Mouse (Mus musculus) limb, embryonic 14.5 days (tissue): ENCODE measurements around the gene Grap2. TPM values are rescaled to one million over a fixed set of nuclear protein-coding genes. Genes with fewer than 3 reads are reported as not detected.

ENCODE experiments used
- ATAC-seq: fragments of 200-750 bp; cut with Nextera tagmentation; 2 replicates; pipeline ENCODE4 v1.8.0; 2017; ENCODE audit warnings: low read depth, moderate number of reproducible peaks, moderate TSS enrichment; ENCODE audit not compliant: low FRiP score
- DNase-seq: peaks from one replicate; pipeline ENCODE4 v3.0.0-alpha.2; 2015; ENCODE audit warnings: low spot score
- H3K27ac ChIP-seq: fragments of 300-500 bp; sonication (generic); replicated peaks from 2 replicates; pipeline ENCODE4 v1.5.1; 2014; ENCODE audit warnings: low read depth, mild to moderate bottlenecking, low read length, moderate library complexity, mixed read lengths
- H3K27me3 ChIP-seq: fragments of 300-500 bp; sonication (generic); 2 replicates; pipeline ENCODE4 v1.6.1; 2014; ENCODE audit warnings: low read length, mixed read lengths; ENCODE audit not compliant: control insufficient read depth, insufficient read depth
- H3K36me3 ChIP-seq: fragments of 300-500 bp; sonication (generic); 2 replicates; pipeline ENCODE4 v1.6.1; 2014; ENCODE audit warnings: mild to moderate bottlenecking, low read length, moderate library complexity, mixed read lengths; ENCODE audit not compliant: control insufficient read depth, insufficient read depth
- H3K4me1 ChIP-seq: fragments of 300-500 bp; sonication (generic); 2 replicates; pipeline ENCODE4 v1.6.1; 2014; ENCODE audit warnings: antibody characterized with exemption, low read length, mixed read lengths; ENCODE audit not compliant: control insufficient read depth, insufficient read depth
- H3K4me2 ChIP-seq: fragments of 300-500 bp; sonication (generic); replicated peaks from 2 replicates; pipeline ENCODE4 v1.6.1; 2014; ENCODE audit warnings: low read depth, mild to moderate bottlenecking, low read length, moderate library complexity; ENCODE audit not compliant: severe bottlenecking
- H3K4me3 ChIP-seq: fragments of 300-500 bp; sonication (generic); replicated peaks from 2 replicates; pipeline ENCODE4 v1.5.1; 2014; ENCODE audit warnings: low read length
- H3K9ac ChIP-seq: fragments of 300-500 bp; sonication (generic); 2 replicates; pipeline ENCODE4 v1.6.1; 2014; ENCODE audit warnings: mild to moderate bottlenecking, low read depth, low read length, moderate library complexity; ENCODE audit not compliant: severe bottlenecking
- H3K9me3 ChIP-seq: fragments of 300-500 bp; sonication (generic); 2 replicates; pipeline ENCODE4 v1.6.1; 2016; ENCODE audit warnings: low read length; ENCODE audit not compliant: control insufficient read depth
- POLR2A ChIP-seq: fragments of 200-500 bp; IDR thresholded peaks from 2 replicates; pipeline ENCODE4 v1.8.0; 2012; ENCODE audit warnings: inconsistent platforms, mild to moderate bottlenecking, moderate library complexity, borderline replicate concordance; ENCODE audit not compliant: insufficient read depth, insufficient read length; ENCODE audit errors: extremely low read depth
- WGBS: fragments of 180-500 bp; shearing (Covaris S2); extraction: QIAGEN DNeasy Blood & Tissue Kit; methylation state at CpG from one replicate; pipeline ENCODE4 v1.1.7; 2014; 5-methylcytosine and 5-hydroxymethylcytosine counted together
- polyA plus RNA-seq, 2 experiments: library from polyadenylated mRNA; depleted of rRNA in 1 of 2; stranded (reverse) in 1 of 2; unstranded in 1 of 2; fragments of >200 nt; fragmentation: Nextera tagmentation in 1 of 2; extraction: Ambion mirVana in 1 of 2; gene quantifications; 2 replicates each; pipeline versions ENCODE4 v1.2.1 to v1.2.3; 2012 to 2014

Grap2 gene
- polyA plus RNA-seq, 2 experiments: 0.36 to 1.2 TPM

GRCm38 (mm10) chr15:80683151-80683550, 110.8 kb downstream of the Grap2 start:
- no peak overlapping the region for H3K9ac ChIP-seq
- no peaks in the 10 kb centered on the region for H3K27me3 ChIP-seq
- no peak overlapping the region for H3K4me2 ChIP-seq
- ATAC-seq: no peak
- TF ChIP-seq POLR2A: no peak
- WGBS: 67% methylated on average over 6 of the region's 6 CpGs
- H3K4me1 ChIP-seq: peaks cover 23% of the 10 kb centered on the region
- no peaks in the 10 kb centered on the region for H3K36me3 ChIP-seq
- no peak for DNase-seq
- no peak overlapping the region for H3K27ac ChIP-seq
- no peaks in the 10 kb centered on the region for H3K9me3 ChIP-seq
- H3K4me3 ChIP-seq: no peak overlapping the region

- Histone ChIP-seq H3K4me3 (no peak overlapping the region), H3K4me2 (no peak overlapping the region), H3K9ac (no peak overlapping the region), H3K27me3 (no peaks in the 10 kb centered on the region), H3K27ac (no peak overlapping the region), H3K36me3 (no peaks in the 10 kb centered on the region), H3K4me1 (peaks cover 23% of the 10 kb centered on the region), H3K9me3 (no peaks in the 10 kb centered on the region)
- DNase-seq (no peak), ATAC-seq (no peak)
- no peak for TF ChIP-seq POLR2A
- 74% methylated on average over 3 of the region's 3 CpGs for whole genome bisulfite sequencing
Measured at GRCm38 (mm10) chr15:80683990-80684389, 111.6 kb downstream of the Grap2 start.

- no peak for TF ChIP-seq POLR2A
- no peak overlapping the region for H3K27ac ChIP-seq
- no peak overlapping the region for H3K9ac ChIP-seq
- no peak overlapping the region for H3K4me3 ChIP-seq
- no peaks in the 10 kb centered on the region for H3K9me3 ChIP-seq
- 20% methylated on average over 8 of the region's 8 CpGs for WGBS
- H3K36me3 ChIP-seq: no peaks in the 10 kb centered on the region
- H3K4me2 ChIP-seq: no peak overlapping the region
- ATAC-seq (no peak), DNase-seq (no peak)
- peaks cover 14% of the 10 kb centered on the region for H3K4me1 ChIP-seq
- no peaks in the 10 kb centered on the region for H3K27me3 ChIP-seq
Measured at GRCm38 (mm10) chr15:80684786-80685602, 112.6 kb downstream of the Grap2 start.

- 36% methylated on average over 7 of the region's 7 CpGs for WGBS
- ATAC-seq (no peak), DNase-seq (no peak)
Measured at GRCm38 (mm10) chr15:80685603-80685895, 113.2 kb downstream of the Grap2 start.

DNA sequence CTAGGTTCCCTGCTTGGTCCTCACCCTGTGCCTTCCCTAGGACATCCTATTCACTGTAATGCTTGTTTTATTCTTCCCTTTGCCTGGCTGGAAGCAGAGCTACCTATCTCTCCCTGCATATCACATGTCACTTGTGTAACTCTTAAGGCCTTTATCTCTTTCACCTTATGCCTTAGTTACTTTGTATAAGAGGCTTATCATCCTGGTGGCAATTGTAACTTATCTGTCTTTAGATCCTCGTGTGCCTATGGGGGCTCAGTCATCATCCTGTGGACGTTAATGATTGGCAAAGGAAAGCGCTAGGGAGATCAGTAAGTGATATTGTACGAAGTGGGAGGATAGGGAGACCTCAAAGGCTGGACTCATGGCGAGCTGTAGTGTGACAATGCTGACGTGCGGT, 116.1 kb downstream of the Grap2 start:
- no peaks in the 10 kb centered on the region for H3K27me3 ChIP-seq
- no peak overlapping the region for H3K4me2 ChIP-seq
- 79% methylated on average over 7 of the region's 7 CpGs for WGBS
- DNase-seq: no peak
- no peak overlapping the region for H3K4me3 ChIP-seq
- H3K9ac ChIP-seq: no peak overlapping the region
- no peak overlapping the region for H3K27ac ChIP-seq
- peaks cover 2% of the 10 kb centered on the region; the same call in 1 of the 2 replicates for H3K4me1 ChIP-seq
- TF ChIP-seq POLR2A: no peak
- no peaks in the 10 kb centered on the region for H3K36me3 ChIP-seq
- H3K9me3 ChIP-seq: no peaks in the 10 kb centered on the region
- no peak for ATAC-seq

More at GRCm38 (mm10) chr15:80685603-80685895, 113.2 kb downstream of the Grap2 start:
- H3K4me3 ChIP-seq: no peak overlapping the region
- no peak for TF ChIP-seq POLR2A
- H3K27ac ChIP-seq: no peak overlapping the region
- H3K9me3 ChIP-seq: no peaks in the 10 kb centered on the region
- no peak overlapping the region for H3K9ac ChIP-seq
- H3K36me3 ChIP-seq: no peaks in the 10 kb centered on the region
- no peak overlapping the region for H3K4me2 ChIP-seq
- H3K27me3 ChIP-seq: no peaks in the 10 kb centered on the region
- peaks cover 9% of the 10 kb centered on the region for H3K4me1 ChIP-seq
